Mouse (Mus musculus) CD4-positive, CD25-positive, alpha-beta regulatory T cell, adult 4 months (primary cell): ENCODE results near the gene Fam198b. TPM values are rescaled to one million over a fixed set of nuclear protein-coding genes. Genes with fewer than 3 reads are reported as not detected.
"Not testable (repeated sequence)": the region's sequence is repeated elsewhere in the genome, so short reads cannot be mapped to it uniquely, and the experiment has no call there.

Experiments
- ATAC-seq: one replicate; pipeline ENCODE4 v1.8.0; 2017
- polyA plus RNA-seq, 2 experiments: library from polyadenylated mRNA; unstranded; fragments of 100-300 nt; shearing (Covaris generic); gene quantifications; one replicate each; pipeline ENCODE4 v1.2.1; 2017

The Fam198b gene
- polyA plus RNA-seq, 2 experiments from 2014 or later: not detected

- ATAC-seq: no peak
These were observed 41.8 kb downstream of the Fam198b start for GRCm38 (mm10) chr3:79925950-79926697.

GRCm38 (mm10) chr3:79927050-79927449, 42.7 kb downstream of the Fam198b start:
- no peak for ATAC-seq

DNA sequence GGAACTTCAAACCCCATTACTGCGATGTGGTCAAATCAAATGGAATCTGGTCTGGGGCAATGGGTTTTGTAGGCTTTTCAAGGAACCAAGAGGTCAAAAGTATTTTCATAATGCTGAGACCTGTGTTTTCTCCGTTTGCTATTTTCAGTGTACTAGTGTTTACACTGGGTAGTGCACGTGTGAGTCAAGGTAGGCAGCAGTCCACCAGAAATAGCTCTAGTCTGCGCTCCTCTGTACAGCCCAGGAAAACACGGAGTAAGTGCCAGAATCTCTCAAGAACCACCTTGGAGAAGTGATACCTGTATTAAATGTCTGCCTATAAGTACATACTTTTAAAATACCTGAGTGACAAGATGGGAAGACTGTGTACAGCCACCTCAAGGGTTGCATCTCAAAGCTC, 44.1 kb downstream of the Fam198b start:
- no peak for ATAC-seq

DNA sequence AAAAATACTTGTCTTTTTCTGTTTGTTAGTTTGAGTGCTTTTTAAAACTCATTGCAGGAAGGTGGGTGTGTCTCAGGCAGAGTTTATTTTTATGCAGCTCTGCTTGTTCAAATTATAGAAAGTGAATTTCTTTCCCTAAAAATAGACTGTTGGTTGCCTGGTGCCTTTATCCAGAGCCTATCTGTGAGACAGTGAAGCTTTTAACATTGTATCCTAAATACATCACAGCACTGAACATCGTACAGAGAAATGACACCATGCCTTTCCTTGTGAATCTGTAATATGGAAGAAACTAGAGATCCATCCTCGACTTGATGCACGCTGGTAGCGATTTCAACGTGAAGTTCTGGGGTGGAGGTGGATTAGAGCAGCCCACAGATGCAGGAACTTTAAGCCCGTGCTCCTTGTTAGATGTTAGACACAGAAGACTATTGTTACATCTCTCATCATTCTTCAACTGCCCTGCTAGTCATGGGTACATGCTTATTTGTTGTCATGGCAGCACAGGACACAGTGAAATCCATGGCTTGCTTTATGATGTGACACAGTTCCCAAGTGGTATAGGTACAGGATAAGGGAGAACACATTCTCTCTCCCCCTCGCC, 45.9 kb downstream of the Fam198b start:
- ATAC-seq: no peak

GRCm38 (mm10) chr3:79936213-79936612, 51.9 kb downstream of the Fam198b start:
- ATAC-seq: no peak

DNA sequence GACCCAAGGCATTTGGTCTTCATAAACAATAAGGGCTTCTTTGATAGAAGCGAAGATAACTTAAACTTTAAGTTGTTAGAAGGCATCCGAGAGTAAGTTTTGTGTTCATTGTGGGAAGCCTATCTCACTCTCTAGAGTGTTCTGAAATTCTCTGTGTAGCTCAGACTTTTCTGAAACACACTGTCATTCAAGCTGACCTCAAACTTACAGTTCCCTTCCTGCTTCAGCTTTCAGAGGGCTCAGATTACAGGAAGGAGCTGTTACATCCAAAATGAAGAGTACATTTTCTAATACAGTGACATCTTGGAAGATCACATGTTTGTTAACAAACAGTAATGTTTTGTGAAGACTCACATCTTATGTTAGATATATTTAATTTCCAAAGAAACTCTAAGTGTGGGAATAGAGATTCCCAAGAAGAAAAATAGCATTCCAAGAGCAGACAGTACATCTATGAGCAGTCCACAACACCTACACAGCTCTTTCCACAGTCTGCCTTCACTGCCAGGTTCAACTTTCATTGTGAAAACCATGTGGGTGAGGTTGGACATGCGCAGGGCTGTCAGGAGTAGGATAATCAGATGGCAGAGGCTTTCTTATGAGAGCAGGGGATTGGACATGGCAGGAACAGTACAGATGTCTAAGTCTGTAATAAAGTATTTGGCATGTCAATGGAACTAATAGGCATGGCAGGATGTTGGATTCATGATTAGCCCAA, 52.6 kb downstream of the Fam198b start:
- no peak for ATAC-seq

DNA sequence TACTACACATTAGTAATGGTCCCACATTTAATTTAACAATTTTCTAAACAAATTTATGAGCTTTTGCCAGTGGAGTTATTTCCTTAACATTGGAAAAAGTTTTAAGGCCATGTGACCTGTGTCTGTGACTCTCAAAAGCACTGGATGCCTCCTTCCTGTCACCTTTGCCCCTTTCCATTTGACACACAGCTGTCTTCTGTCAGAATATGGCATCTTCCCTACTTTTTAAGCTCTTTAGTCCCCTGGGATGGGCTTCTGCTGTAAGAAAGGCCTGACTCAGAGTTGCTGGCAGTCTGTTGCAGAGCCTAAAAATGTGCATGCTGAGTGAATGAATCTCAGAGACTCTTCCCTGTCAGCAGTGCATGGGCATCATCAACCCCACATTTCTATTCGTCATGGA, 63.4 kb downstream of the Fam198b start:
- ATAC-seq: no peak

- no peak for ATAC-seq
These were observed 63.8 kb downstream of the Fam198b start for GRCm38 (mm10) chr3:79948151-79948550.

DNA sequence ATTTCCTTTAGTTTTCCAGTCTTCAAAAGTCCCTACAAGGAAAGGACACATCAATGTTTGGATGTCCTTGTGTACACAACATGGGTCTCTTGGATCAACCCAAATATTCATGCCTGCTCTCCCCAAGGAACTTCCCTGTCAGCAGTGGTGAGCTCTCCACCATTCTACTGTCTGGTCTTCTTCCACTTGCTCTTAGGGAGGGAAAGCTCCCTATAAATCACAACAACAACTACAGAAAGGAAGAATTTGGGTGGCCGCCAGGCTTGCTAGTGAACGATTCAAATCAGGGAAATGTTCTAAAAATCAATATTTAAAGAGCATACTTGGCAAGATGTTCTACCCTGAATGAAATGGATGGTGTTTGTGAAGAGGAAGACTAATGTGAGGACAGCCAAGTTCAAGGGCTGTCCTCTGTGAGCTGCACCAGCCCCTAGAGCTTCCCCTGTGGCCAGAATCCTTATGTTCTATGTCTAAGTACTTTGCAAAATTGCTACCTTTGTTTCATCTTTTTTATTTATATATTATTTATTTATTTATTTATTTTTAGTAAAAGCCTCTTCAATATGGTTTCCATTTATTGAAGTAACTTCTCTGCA, 68.9 kb downstream of the Fam198b start:
- ATAC-seq: no peak

GRCm38 (mm10) chr3:79955262-79955661, 70.9 kb downstream of the Fam198b start:
- no peak for ATAC-seq

DNA sequence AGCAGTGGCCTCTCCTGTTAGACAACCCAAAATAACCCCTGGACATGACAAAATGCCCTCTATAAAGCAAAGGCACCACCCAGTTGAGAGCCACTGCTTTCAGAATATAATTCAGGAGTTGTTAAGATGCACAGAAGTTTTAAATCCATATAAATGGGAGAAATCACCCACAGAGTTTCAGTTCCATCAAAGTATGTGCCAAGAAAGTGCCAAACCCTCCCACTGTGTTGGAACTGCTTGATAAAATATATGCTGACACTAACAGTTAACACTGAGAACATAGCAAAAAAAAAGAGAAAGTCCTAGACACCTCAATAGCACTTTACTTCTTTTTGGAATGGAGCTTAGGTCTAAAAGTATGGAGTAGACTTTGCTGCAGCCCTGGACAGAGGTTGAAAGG, 72.5 kb downstream of the Fam198b start:
- no peak for ATAC-seq

- no peak for ATAC-seq
These were observed 73.4 kb downstream of the Fam198b start for GRCm38 (mm10) chr3:79957752-79958151.

DNA sequence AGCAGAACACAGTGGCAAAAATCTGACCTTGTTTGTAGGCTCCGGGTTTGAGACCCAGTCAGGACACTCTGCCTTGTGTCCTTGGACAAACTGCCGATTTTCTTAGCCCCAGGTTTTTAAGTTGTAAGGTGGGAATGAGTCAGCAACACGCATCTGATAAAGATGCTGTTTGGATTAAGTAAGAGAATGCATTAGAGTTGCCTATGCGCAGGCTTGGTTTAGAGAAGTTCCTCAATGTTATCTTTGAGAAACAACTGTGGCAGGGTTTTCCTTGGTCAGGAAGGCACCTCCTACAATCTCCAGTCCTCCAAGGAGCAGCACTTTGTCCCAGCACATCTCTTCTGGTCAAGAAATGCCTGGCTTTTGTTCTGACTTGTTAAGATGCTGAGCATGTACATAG, 82.4 kb downstream of the Fam198b start:
- ATAC-seq: no peak

GRCm38 (mm10) chr3:79967346-79967745, 83.0 kb downstream of the Fam198b start:
- ATAC-seq: no peak

- no peak for ATAC-seq
These were observed 84.1 kb downstream of the Fam198b start for GRCm38 (mm10) chr3:79968426-79968825.

GRCm38 (mm10) chr3:79969536-79969935, 85.2 kb downstream of the Fam198b start:
- ATAC-seq: not testable (repeated sequence)

GRCm38 (mm10) chr3:79970070-79970469, 85.7 kb downstream of the Fam198b start:
- ATAC-seq: no peak

GRCm38 (mm10) chr3:79970498-79970897, 86.2 kb downstream of the Fam198b start:
- ATAC-seq: no peak

DNA sequence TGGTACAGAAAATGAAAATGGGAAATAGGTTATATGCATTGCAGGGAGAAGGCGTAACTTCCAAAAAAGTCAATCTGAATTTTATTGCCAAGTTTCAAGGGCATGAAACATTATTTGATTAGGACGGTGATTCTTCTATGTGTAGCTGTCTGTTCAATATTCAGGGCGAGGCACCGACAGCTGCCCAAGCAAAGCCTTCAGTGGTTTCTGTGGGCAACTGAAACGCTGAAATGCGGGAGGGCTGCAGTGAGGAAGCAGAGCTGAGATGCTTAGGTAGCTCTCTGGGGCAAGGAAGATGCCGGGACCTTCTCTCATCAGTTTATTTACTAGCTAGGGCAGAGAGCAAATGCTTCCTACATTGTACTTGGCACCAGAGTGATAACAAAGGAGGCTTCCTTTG, 87.2 kb downstream of the Fam198b start:
- ATAC-seq: no peak

GRCm38 (mm10) chr3:79976786-79977185, 92.5 kb downstream of the Fam198b start:
- ATAC-seq: no peak

DNA sequence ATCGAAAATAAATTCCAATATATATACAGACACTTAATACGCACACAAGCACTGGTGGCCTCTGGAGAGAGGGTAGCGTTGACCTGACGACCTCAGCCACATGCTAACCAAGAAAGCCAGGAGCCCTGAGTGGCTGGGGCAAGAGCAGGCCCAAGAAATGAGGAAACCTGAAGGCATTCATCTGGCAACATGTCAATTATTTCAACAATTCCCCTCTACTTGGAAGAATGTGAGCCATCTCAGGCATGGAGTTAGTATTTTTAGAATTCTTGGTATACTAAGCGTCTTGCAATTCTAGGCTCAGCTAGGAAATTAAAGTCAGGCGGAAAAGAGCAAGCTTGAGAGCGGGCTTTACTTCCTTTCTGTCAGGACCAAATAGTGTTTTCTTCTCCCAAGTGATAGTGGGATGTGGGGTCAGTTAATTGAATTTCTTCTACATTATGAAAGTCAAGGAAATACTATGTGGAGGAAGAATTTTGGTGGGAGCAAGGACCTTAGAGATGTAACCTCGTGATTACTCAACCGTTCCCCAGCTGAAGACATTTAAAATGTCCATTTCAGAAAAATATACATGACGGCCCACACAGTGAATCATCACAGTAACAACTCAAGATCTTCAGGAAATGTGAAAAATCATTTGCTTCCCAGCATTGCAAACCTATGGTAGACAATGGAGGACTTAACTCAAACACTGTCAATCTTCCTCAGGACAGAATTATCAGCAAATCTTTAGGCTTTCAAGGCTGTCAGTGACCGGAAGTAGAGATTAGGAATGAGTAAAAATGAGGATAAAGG, 93.5 kb downstream of the Fam198b start:
- no peak for ATAC-seq

DNA sequence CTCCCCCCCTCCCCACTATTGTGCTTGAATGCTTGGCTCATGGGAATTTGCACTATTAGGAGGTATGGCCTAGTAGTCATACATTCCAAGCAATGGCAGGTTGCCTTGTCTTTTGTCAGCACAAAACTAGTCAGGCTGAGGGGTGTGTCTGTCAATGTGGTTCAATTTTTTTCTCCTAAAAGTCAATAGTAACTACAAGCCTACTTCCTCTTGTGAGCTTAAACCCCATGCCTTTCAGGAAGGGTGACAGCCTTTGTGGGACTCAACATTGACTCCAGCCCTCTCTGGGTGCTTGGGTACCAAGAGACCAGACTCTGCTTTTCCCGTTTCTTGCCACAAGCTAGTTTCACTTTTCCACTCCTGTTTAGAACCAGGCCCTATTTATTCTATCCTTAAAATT, 96.4 kb downstream of the Fam198b start:
- ATAC-seq: no peak
